Mouse (Mus musculus) embryonic fibroblast, embryonic 13.5 days (primary cell): ENCODE data around the gene Robo1.

Experiments used
- CTCF ChIP-seq: IDR thresholded peaks from 2 replicates; pipeline ENCODE4 v1.5.1; 2011; ENCODE audit warnings: mild to moderate bottlenecking, control low read depth, low read length, moderate library complexity, borderline replicate concordance; ENCODE audit not compliant: insufficient read depth
- POLR2A ChIP-seq: IDR thresholded peaks from 2 replicates; pipeline ENCODE4 v1.6.1; 2011; ENCODE audit warnings: low read depth, mild to moderate bottlenecking, control low read depth, low read length, moderate library complexity

GRCm38 (mm10) chr16:72703486-72703885, 395.4 kb downstream of the Robo1 start:
- no peak for TF ChIP-seq CTCF
- TF ChIP-seq POLR2A = no peak
